Mouse (Mus musculus): ENCODE measurements around the gene Nup155. TPM values are rescaled to one million over a fixed set of nuclear protein-coding genes. Genes with fewer than 3 reads are reported as not detected.
A peak's percentile ranks its signal among the peaks of the same experiment; 100 is the strongest.
"Not testable (repeated sequence)": the region's sequence is repeated elsewhere in the genome, so short reads cannot be mapped to it uniquely, and the experiment has no call there.

The Nup155 gene
- polyA plus RNA-seq, 1 experiment from 2014 or later, result 18.5 TPM

GRCm38 (mm10) chr15:8098774-8099749 lies 10.0 kb upstream of the Nup155 start, which contains the start of gene Wdr70:
TSS of gene Wdr70 (minus strand) at chr15:8099209.
- 2% methylated on average over 56 of the region's 56 CpGs for WGBS
- H3K4me3 ChIP-seq (ENCODE audit: low read length), result peak within 1 kb of the TSS; percentile 90
- peaks cover 4% of the 10 kb centered on the region; the same call in 1 of the 2 replicates for H3K36me3 ChIP-seq (ENCODE audit: control insufficient read depth, insufficient read depth, low read length)
- peak within 1 kb of the TSS; percentile 22; the same call in 1 of the 2 replicates for H3K27ac ChIP-seq (ENCODE audit: low read length)
- ATAC-seq (ENCODE audit: low read depth), result peak; percentile 93
- H3K9ac ChIP-seq (ENCODE audit: low read length), result peak within 1 kb of the TSS; percentile 85
- H3K9me3 ChIP-seq (ENCODE audit: control insufficient read depth, low read length), result no peaks in the 10 kb centered on the region
- 0 out of 2 replicates have a peak, but pooled peaks cover 4% of the 10 kb centered on the region for H3K4me1 ChIP-seq (replicated peaks; ENCODE audit: control insufficient read depth, insufficient read depth, low read length)
- no peaks in the 10 kb centered on the region for H3K27me3 ChIP-seq (ENCODE audit: control insufficient read depth, insufficient read depth, low read depth, low read length)
- peak within 1 kb of the TSS; percentile 65 for H3K4me2 ChIP-seq (ENCODE audit: low read depth, low read length)

GRCm38 (mm10) chr15:8101975-8102542 lies 7.0 kb upstream of the Nup155 start:
- H3K4me1 ChIP-seq (replicated peaks; ENCODE audit: control insufficient read depth, insufficient read depth, low read length); H3K9ac ChIP-seq (ENCODE audit: low read length); H3K36me3 ChIP-seq (ENCODE audit: control insufficient read depth, insufficient read depth, low read length); H3K4me2 ChIP-seq (ENCODE audit: low read depth, low read length); ATAC-seq (ENCODE audit: low read depth); H3K9me3 ChIP-seq (ENCODE audit: control insufficient read depth, low read length); H3K27me3 ChIP-seq (ENCODE audit: control insufficient read depth, insufficient read depth, low read depth, low read length); H3K27ac ChIP-seq (ENCODE audit: low read length); H3K4me3 ChIP-seq (ENCODE audit: low read length): not testable (repeated sequence)
- 81% methylated on average over 13 of the region's 15 CpGs for WGBS

GRCm38 (mm10) chr15:8108360-8108965 lies 610 bp upstream of the Nup155 start:
- Histone ChIP-seq H3K27ac (ENCODE audit: low read length) (peak overlapping the region; percentile 79), H3K4me1 (replicated peaks; ENCODE audit: control insufficient read depth, insufficient read depth, low read length) (peaks cover 13% of the 10 kb centered on the region), H3K27me3 (ENCODE audit: control insufficient read depth, insufficient read depth, low read depth, low read length) (no peaks in the 10 kb centered on the region), H3K9me3 (ENCODE audit: control insufficient read depth, low read length) (no peaks in the 10 kb centered on the region), H3K36me3 (ENCODE audit: control insufficient read depth, insufficient read depth, low read length) (peaks cover 15% of the 10 kb centered on the region), H3K4me3 (ENCODE audit: low read length) (peak overlapping the region; percentile 82), H3K9ac (ENCODE audit: low read length) (peak overlapping the region; percentile 88), H3K4me2 (ENCODE audit: low read depth, low read length) (peak overlapping the region; percentile 57)
- ATAC-seq (ENCODE audit: low read depth), result peak; percentile 24
- 47% methylated on average over 19 of the region's 19 CpGs for WGBS

GRCm38 (mm10) chr15:8109782-8110181 lies 709 bp downstream of the Nup155 start:
- Histone ChIP-seq H3K9ac (ENCODE audit: low read length) (peak overlapping the region; percentile 88), H3K27me3 (ENCODE audit: control insufficient read depth, insufficient read depth, low read depth, low read length) (no peaks in the 10 kb centered on the region), H3K4me2 (ENCODE audit: low read depth, low read length) (peak overlapping the region; percentile 89), H3K36me3 (ENCODE audit: control insufficient read depth, insufficient read depth, low read length) (peaks cover 19% of the 10 kb centered on the region), H3K4me1 (replicated peaks; ENCODE audit: control insufficient read depth, insufficient read depth, low read length) (peaks cover 13% of the 10 kb centered on the region), H3K27ac (ENCODE audit: low read length) (no peak overlapping the region; the same call in 1 of the 2 replicates), H3K4me3 (ENCODE audit: low read length) (peak overlapping the region; percentile 82), H3K9me3 (ENCODE audit: control insufficient read depth, low read length) (no peaks in the 10 kb centered on the region)
- WGBS, result 2% methylated on average over 8 of the region's 8 CpGs
- no peak for ATAC-seq (ENCODE audit: low read depth)

- Histone ChIP-seq H3K27ac (ENCODE audit: low read length) (no peak overlapping the region), H3K9me3 (ENCODE audit: control insufficient read depth, low read length) (no peaks in the 10 kb centered on the region), H3K4me2 (ENCODE audit: low read depth, low read length) (no peak overlapping the region), H3K4me1 (replicated peaks; ENCODE audit: control insufficient read depth, insufficient read depth, low read length) (no peaks in the 10 kb centered on the region), H3K36me3 (ENCODE audit: control insufficient read depth, insufficient read depth, low read length) (peaks cover 45% of the 10 kb centered on the region), H3K4me3 (ENCODE audit: low read length) (no peak overlapping the region), H3K27me3 (ENCODE audit: control insufficient read depth, insufficient read depth, low read depth, low read length) (no peaks in the 10 kb centered on the region), H3K9ac (ENCODE audit: low read length) (no peak overlapping the region)
- no peak for ATAC-seq (ENCODE audit: low read depth)
- 64% methylated on average over 1 of the region's 1 CpGs for WGBS
Observed at GRCm38 (mm10) chr15:8129281-8129680, 20.2 kb downstream of the Nup155 start.

GRCm38 (mm10) chr15:8131268-8131667 lies 22.2 kb downstream of the Nup155 start:
- H3K4me1 ChIP-seq (replicated peaks; ENCODE audit: control insufficient read depth, insufficient read depth, low read length), result no peaks in the 10 kb centered on the region
- H3K36me3 ChIP-seq (ENCODE audit: control insufficient read depth, insufficient read depth, low read length), result peaks cover 51% of the 10 kb centered on the region
- no peak for ATAC-seq (ENCODE audit: low read depth)
- H3K4me2 ChIP-seq (ENCODE audit: low read depth, low read length), result no peak overlapping the region
- no peaks in the 10 kb centered on the region for H3K27me3 ChIP-seq (ENCODE audit: control insufficient read depth, insufficient read depth, low read depth, low read length)
- H3K4me3 ChIP-seq (ENCODE audit: low read length), result no peak overlapping the region
- no peak overlapping the region for H3K9ac ChIP-seq (ENCODE audit: low read length)
- no peak overlapping the region for H3K27ac ChIP-seq (ENCODE audit: low read length)
- H3K9me3 ChIP-seq (ENCODE audit: control insufficient read depth, low read length), result no peaks in the 10 kb centered on the region
- WGBS, result 90% methylated on average over 3 of the region's 3 CpGs

- Histone ChIP-seq H3K4me2 (ENCODE audit: low read depth, low read length) (no peak overlapping the region), H3K9me3 (ENCODE audit: control insufficient read depth, low read length) (no peaks in the 10 kb centered on the region), H3K4me1 (replicated peaks; ENCODE audit: control insufficient read depth, insufficient read depth, low read length) (no peaks in the 10 kb centered on the region), H3K9ac (ENCODE audit: low read length) (no peak overlapping the region), H3K27me3 (ENCODE audit: control insufficient read depth, insufficient read depth, low read depth, low read length) (no peaks in the 10 kb centered on the region), H3K4me3 (ENCODE audit: low read length) (no peak overlapping the region), H3K36me3 (ENCODE audit: control insufficient read depth, insufficient read depth, low read length) (peaks cover 51% of the 10 kb centered on the region), H3K27ac (ENCODE audit: low read length) (no peak overlapping the region)
- no peak for ATAC-seq (ENCODE audit: low read depth)
Observed at GRCm38 (mm10) chr15:8131761-8132160, 22.7 kb downstream of the Nup155 start.

- WGBS, result 65% methylated on average over 5 of the region's 5 CpGs
- Histone ChIP-seq H3K9ac (ENCODE audit: low read length) (no peak overlapping the region), H3K4me3 (ENCODE audit: low read length) (no peak overlapping the region), H3K27me3 (ENCODE audit: control insufficient read depth, insufficient read depth, low read depth, low read length) (no peaks in the 10 kb centered on the region), H3K4me2 (ENCODE audit: low read depth, low read length) (no peak overlapping the region), H3K4me1 (replicated peaks; ENCODE audit: control insufficient read depth, insufficient read depth, low read length) (no peaks in the 10 kb centered on the region), H3K36me3 (ENCODE audit: control insufficient read depth, insufficient read depth, low read length) (peaks cover 50% of the 10 kb centered on the region), H3K9me3 (ENCODE audit: control insufficient read depth, low read length) (no peaks in the 10 kb centered on the region), H3K27ac (ENCODE audit: low read length) (no peak overlapping the region)
- peak; percentile 60; the same call in 1 of the 2 replicates for ATAC-seq (ENCODE audit: low read depth)
Observed at GRCm38 (mm10) chr15:8135606-8136005, 26.5 kb downstream of the Nup155 start.

- peaks cover 20% of the 10 kb centered on the region for H3K36me3 ChIP-seq (ENCODE audit: control insufficient read depth, insufficient read depth, low read length)
- H3K27ac ChIP-seq (ENCODE audit: low read length), result no peak overlapping the region
- H3K4me2 ChIP-seq (ENCODE audit: low read depth, low read length), result no peak overlapping the region
- H3K9ac ChIP-seq (ENCODE audit: low read length), result no peak overlapping the region
- no peak for ATAC-seq (ENCODE audit: low read depth)
- no peaks in the 10 kb centered on the region for H3K4me1 ChIP-seq (replicated peaks; ENCODE audit: control insufficient read depth, insufficient read depth, low read length)
- H3K9me3 ChIP-seq (ENCODE audit: control insufficient read depth, low read length), result no peaks in the 10 kb centered on the region
- H3K4me3 ChIP-seq (ENCODE audit: low read length), result no peak overlapping the region
- WGBS, result 69% methylated on average over 1 of the region's 1 CpGs
- no peaks in the 10 kb centered on the region for H3K27me3 ChIP-seq (ENCODE audit: control insufficient read depth, insufficient read depth, low read depth, low read length)
Observed at GRCm38 (mm10) chr15:8161841-8162240, 52.8 kb downstream of the Nup155 start.
